Mouse (Mus musculus) gastrocnemius, postnatal 25 days (tissue): ENCODE results near the gene P3h4. TPM values are rescaled to one million over a fixed set of nuclear protein-coding genes. Genes with fewer than 3 reads are reported as not detected.

Experiments
- DNase-seq: peaks from one replicate; pipeline ENCODE4 v3.0.0; 2022
- total RNA-seq, 2 experiments: library from RNA; stranded (reverse); gene quantifications; 1 replicate in 1 of 2; 2 replicates in 1 of 2; pipeline ENCODE4 v1.2.3; 2021

P3h4 gene
- total RNA-seq, 2 experiments from 2014 or later, result 4.3 to 5.1 TPM

- no peak for DNase-seq
Measured at GRCm38 (mm10) chr11:100392958-100393357, 21.7 kb downstream of the P3h4 start.

GRCm38 (mm10) chr11:100391884-100392345, 22.7 kb downstream of the P3h4 start:
- no peak for DNase-seq

DNA sequence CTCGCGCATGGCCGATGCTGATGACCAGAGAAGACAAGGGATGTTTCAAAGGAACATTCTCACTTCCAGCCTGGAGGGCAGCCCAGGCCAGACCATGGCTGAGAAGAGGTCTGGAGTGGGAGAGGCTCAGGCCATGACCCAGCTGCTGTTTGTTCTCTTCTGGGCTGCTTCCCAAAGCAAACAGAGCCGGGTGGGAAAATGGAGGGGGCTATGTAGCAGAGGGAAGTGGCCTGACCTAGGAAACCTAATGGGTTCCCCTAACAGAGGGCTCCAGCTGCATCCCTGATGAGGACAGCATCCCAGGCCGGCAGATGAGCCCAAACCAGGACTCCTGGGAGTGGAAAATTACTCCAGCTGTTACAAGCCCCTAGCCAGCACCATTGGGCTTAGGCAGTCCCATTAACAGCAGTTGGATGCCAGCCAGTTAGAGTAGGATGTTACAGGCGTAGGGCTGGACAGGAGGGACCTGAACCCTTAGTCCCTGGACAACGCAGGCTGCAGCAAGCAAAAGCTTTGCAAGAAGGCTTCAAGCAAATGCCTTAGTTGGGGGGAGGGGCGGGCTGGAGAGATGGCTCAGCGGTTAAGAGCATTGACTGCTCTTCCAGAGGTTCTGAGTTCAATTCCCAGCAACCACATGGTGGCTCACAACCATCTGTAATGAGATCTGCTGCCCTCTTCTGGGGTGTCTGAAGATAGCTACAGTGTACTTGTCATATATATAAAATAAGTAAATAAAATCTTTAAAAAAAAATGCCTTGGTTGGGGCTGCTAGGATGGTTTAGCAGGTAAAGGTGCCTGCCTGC, 23.4 kb downstream of the P3h4 start:
- peak; percentile 91 for DNase-seq

- DNase-seq, result peak; percentile 83
Measured at GRCm38 (mm10) chr11:100389931-100390445, 24.6 kb downstream of the P3h4 start.

GRCm38 (mm10) chr11:100388588-100388987, 26.0 kb downstream of the P3h4 start:
- peak; percentile 83 for DNase-seq

DNA sequence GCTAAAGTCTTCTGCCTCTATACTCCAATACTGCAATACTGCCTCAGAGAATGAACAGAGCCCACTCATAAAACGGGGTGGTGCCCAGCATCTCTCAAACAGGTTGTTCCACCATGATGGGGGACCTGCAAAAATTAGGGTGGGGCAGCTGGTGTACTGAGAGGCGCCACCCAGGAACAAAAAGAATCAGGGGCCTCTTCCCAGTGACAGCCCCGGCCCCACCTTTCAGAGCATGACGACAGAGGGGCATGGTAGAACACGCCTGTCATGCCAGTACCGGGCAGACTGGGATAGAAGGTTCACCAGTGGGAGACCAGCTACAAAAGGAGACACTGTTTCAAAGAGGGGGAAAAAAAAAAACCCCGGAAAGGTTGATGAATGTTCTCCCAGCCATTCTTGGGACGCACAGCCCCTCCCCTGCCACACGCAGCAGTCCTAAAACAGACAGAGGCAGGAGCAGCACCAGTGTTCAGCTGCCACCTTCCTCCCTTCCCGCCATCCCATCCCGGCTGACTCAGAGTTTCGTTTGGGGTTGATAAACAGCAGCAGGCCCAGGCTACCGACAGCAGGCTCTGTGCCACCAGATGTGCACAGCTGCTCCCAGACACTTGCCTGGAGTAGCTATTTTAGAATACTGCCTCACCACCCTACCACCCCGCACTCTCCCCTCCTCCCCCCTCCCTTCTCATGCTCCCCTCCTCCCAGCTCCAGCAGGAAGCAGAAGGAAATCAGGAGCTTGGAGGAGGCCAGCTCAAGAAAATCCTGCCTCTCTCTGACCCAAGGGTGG, 26.9 kb downstream of the P3h4 start:
- DNase-seq, result peak; percentile 77

- no peak for DNase-seq
Measured at GRCm38 (mm10) chr11:100387111-100387510, 27.5 kb downstream of the P3h4 start.

GRCm38 (mm10) chr11:100386586-100386985, 28.1 kb downstream of the P3h4 start:
- DNase-seq, result no peak

DNA sequence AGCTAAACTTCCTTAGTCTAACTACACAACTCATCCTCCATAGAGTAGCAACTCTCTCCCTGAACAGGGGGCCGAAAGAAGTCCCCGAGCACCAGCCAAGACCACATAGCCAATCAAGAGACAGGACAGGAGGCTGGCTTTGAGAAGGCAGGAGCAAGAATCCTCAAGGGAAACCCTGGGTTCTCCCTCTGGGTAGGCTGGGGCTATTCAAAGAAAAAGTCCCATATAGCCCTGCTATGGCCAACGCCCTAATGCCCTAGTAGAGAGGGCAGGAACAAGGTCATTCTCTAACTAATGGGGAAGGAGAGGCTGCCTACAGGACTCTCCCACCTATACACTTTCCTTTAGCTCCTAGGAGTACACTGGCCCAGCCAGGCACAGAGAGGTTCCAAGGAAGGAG, 29.6 kb downstream of the P3h4 start:
- DNase-seq, result no peak

- DNase-seq, result no peak
Measured at GRCm38 (mm10) chr11:100382682-100383081, 32.0 kb downstream of the P3h4 start.

DNA sequence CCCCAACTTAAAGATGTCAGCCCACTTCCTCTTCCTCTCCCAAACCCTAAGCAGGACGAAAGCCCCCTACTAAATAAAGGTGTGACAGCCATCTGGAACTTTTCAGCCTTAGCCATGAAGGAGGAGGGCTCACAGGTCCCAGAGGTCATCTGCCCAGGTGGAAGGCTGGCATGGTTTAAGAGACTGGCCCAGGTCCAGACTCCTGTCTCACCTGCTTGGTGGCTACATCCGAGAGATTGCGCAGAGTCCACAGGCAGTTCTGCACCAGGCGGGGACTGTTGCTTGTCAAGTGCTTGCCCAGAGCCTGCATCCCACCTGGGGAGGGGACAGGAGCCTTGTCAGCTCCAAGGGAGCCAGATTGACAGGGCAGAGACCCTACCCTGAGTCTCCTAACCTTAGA, 35.3 kb downstream of the P3h4 start:
- DNase-seq, result no peak

DNA sequence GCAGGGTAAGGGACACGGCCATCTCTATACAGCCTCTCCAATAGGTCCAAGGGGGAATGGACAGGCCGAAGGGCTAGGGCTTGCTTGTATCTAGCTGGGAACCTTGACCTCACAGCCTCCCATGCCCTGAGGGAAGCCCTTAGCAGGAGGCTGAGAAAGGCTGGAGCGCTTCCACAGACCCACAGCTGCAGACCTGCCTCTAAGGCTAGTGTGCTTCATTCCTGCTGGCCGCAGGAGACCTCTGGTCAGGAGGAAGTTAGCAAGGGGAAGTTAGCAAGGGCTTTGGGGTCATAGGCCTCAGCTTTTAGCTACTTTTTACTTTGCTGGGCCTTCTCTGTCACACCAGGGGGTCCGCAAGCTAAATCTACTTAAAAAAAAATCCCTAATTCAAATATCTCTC, 36.2 kb downstream of the P3h4 start:
- no peak for DNase-seq

DNA sequence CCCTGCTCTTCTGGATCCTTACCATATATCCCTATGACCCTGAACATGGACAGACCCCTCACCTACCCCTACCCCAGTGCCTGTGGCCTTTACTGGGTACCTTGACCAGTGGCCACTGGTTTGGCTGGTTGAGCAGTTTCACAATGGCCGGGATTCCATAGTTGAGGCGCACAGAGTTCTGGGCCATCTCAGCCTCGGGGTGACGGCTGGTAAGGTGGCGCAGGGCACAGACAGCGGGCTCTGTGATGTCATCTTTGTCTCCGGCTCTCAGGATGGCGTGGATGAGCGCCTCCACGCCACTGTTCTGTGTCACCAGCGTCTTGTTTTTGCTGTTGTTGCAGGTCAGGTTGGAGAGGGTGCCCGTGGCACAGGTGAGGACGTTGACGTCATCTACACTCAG, 36.6 kb downstream of the P3h4 start:
- no peak for DNase-seq

DNA sequence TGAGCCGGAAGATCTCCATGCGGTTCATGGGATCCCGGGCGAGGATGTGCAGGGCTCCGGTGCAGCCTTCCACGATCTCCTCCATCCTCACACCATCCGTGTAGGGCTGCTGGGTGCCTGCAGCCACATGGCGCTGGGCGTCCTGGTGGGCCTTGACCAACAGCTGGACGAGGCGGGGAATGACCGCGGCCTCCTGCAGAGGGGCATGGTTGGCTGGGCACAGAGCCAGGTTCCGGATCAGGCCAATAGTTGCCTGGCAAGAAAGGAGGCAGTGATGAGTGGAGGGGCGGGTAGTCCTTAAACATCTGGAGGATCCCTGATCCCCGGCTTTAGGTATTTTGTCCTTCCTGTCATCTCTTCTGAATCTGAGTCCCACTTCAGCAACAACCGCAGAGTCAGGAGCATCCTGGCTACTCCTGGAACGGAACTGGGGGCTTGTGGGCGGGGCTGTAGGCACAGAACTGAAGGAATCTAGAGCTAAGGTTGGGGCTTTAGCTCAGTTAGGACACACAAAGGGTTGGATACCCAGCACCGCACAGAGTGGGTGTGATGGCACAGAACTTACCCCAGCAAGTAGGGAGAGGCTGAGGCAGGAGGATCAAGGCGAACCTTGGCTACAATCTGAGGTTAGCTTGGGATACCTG, 37.8 kb downstream of the P3h4 start:
- DNase-seq, result no peak

GRCm38 (mm10) chr11:100376005-100376404, 38.6 kb downstream of the P3h4 start:
- no peak for DNase-seq

- no peak for DNase-seq
Measured at GRCm38 (mm10) chr11:100375127-100375526, 39.5 kb downstream of the P3h4 start.

DNA sequence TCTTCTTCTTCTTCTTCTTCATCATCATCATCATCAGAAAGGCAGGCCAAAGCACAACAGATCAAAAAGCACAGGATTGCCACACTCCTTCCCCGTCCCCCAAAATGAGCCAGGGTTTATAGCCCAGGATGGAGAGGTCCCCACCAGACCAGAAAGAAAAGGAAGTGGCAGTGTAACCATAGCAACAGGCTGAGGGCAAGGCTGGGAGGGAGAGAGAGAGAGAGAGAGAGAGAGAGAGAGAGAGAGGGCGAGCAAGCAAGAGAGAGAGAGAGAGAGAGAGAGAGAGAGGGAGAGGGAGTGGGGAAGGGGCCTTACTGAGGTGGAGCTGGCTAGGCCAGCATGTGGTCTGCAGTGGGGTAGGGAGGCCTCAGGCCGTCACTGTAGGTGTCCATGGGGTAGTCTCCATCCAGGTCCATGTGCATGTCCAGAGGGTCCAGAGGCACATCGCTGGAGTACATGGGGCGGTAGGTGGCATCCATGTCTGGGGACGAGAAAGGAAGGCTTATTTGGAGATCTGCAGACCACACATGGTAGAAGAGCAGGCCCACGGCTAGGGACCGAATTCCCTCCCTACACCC, 42.6 kb downstream of the P3h4 start:
- DNase-seq, result no peak

DNA sequence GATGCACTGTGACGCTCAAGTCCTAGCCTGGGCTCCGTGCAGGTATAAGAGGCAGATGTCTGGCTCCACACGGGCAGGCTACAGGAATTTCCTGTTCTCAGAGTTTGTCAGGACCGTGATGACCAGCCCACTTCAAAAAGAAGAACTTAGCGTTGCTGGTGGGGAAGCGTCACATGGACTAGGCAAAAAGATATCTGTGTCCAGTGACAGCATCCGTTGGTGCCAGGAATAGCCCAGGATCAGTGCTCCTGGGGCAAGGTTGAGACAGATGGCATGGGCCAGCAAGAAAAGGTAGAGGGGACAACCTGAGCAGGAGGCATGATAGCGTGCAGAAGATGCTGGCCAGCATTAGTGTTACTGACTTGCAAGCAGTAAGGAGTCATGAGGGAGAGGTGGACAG, 44.8 kb downstream of the P3h4 start:
- no peak for DNase-seq

DNA sequence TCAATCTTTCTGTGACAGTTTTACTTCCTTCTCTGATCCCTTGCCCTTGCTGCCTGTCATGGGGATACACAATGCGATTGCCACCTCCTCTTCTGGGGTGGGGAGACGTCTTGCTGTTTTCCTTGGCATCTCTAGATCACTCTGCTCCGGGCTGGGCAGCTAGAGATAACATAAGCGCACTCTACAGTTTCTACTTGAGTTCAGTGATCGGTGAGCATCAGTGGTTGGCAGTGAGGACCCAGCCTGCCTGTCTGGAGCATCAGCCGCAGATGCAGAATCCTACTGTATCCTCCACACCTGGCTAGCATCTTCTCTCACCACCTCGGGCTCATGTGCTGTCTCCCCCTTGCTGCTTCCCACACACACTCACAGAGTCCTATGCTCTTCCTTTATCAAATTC, 45.5 kb downstream of the P3h4 start:
- DNase-seq, result no peak

DNA sequence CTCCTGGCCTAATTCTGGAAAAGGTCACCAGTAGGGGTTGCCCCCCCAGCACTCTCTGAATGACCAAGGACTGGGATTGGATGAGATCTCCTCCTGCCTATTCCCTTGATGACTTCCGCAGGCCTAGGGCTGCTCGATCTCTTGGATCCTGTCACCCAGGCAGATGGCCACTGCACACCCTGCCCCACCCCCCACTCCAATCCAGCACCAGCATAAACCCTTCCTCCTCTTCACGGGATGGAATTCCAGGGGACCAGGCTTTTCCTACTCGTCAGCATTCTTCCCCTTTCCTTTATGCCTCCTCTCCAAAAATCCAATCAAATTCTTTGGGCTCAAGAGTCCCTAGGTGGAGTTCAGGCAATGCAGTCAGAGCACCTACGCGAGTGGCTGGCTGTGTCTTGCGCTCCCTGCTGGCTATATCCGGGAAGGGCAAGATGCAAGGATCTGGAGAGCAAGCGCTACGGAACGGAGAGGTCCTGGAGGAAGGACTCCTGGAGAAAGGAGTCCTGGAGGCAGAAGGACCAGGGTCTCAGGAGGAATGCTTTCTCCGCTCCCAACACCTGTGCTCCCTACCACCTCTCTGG, 51.6 kb downstream of the P3h4 start:
- peak; percentile 59 for DNase-seq

GRCm38 (mm10) chr11:100362209-100362978, 52.2 kb downstream of the P3h4 start:
- DNase-seq, result peak; percentile 14
